Mouse (Mus musculus) layer of hippocampus, postnatal 14 days (tissue): ENCODE measurements around the gene Mfap5. TPM values are rescaled to one million over a fixed set of nuclear protein-coding genes. Genes with fewer than 3 reads are reported as not detected.
"Not testable (repeated sequence)": the region's sequence is repeated elsewhere in the genome, so short reads cannot be mapped to it uniquely, and the experiment has no call there.

Experiments used
- DNase-seq, 2 experiments: peaks; one replicate each; pipeline ENCODE4 v3.0.0; 2021 to 2022; ENCODE audit warnings: low spot score in 2 of 2, mixed read lengths in 1 of 2
- total RNA-seq, 2 experiments: library from RNA; stranded (reverse); gene quantifications; 2 replicates each; pipeline ENCODE4 v1.2.3; 2021

The Mfap5 gene
- total RNA-seq, 2 experiments from 2014 or later: 1.1 to 2.1 TPM

DNA sequence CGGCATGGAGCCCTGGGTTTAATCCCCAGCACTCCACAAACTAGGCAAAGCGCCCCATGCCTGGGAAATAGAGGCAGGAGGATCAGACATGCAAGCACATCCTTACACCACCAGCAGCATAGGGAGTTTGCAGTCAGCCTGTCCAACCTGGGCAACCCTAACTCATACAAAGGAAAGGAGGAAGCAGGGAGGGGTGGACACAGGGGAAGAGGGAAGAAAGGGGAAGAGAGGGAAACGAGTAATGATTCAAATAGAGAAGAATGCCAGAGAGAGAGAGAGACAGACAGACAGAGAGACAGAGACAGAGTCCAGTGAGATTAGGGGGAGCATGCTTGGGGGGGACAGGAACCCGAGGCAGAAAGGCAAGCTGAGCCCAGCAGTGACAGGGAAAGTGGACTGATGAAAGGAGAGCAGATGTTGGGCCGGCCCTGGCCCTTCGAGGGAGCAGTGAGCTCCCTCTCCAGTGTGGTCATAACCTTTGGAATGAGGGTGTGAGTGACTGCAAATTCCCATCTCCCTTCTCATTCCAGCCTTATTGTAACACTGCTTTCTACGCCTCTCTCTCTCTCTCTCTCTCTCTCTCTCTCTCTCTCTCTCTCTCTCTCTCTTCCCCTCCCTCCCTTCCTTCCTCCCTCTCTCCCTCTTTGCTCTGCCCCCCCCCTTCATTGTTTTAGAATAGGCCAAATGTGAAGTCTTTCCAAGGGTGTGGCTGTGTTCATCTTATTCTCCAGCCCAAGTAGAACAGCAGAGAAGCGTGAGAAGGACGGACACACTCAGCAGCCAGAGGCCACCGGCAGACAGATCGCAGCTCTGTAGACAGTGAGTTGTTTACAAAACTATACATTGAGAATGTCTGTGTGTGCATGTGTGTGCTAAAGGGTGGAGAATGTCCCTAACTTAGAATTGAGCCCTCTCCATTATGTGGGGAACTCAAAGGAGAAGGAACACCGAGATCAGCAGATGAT, 7.6 kb downstream of the Mfap5 start:
- DNase-seq: no peak

DNA sequence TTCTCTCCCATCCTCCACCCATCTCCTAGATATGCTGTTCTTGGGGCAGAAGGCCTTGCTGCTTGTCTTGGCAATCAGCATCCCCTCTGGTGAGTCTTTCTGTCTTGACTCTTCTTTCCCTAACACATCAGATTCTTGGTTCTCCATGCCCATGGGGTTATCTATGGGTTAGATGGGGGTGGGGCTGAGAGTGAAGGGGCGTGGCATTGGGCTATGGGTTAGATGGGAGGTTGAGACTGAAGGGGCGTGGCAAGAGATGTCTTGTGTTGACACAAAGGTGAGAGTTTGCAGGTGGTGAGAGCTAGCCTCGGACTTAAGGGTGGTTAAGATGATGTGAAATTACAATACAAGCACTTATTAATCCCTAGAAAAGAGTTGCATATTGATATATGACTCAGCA, 8.7 kb downstream of the Mfap5 start:
- no peak for DNase-seq

DNA sequence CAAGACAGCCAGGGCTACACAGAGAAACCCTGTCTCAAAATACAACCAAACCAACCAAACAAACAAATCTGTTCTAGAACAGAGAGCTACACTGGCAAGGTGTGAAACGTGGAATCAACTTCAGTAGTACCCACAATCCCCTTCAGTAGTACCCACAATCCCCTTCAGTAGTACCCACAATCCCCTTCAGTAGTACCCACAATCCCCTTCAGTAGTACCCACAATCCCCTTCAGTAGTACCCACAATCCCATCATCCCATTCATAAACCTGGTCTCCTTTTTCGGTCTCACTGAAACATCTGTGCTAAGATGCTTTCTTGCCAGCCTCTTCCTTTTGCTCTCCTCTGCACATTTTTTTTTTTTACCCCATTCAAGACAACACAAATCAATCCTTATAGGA, 10.1 kb downstream of the Mfap5 start:
- DNase-seq: not testable (repeated sequence)

DNA sequence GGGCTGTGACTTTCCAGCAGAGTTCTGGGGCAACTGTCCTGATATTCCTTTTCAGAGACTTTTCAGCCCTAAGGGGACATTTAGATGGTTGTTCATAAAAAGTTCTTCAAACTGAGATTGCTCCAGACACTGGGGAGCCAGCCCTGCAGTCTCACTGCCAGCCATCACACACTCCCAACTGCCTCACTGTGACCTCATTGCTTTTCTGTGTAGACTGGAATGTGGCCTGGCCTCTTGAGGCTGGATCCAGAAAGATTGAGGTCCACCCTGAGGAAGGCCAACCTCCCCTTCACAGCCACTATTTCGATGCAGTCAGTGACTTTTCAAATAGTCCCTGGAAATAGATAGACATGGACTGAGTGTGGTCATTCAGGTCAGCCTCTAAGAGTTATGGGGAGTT, 12.0 kb downstream of the Mfap5 start:
- DNase-seq: no peak

DNA sequence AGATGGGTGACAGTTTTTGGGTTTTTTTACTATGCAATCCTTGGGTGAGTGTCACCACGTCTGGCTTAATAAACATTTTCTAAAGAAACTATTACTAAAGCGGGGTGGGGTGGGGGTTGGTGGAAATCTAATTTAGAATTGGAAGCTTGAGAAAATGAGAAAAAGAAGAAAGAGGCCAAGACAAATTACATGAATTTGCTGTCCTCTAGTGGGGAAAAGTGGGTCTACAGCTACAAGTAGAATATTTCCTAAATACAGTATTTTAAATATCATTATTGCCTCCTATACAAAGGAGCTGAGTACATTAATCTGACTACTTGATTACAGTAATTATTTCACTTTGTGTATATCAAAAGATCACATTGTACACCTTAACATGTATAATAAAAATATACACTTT, 13.7 kb downstream of the Mfap5 start:
- DNase-seq: peak in 1 of 2 experiments; percentile 50

DNA sequence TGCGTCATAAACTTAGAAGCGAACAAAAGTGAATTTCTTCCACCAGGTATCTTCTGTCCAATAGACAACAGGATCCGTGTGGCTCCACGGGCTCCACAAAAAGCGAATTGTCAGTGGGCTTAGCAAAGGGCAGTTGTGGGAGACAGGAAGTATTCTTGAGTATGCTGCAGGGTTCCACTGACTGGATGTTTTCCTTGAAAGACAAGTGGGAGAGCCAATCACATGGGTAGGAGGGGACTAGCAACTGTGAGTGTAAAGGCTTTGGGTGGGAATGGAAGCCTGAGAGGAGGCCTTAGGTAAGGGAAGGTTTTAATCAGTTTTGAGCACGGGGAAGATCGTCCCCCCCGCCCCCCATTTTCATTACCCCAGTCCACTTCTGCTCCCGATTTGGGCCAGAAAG, 16.9 kb downstream of the Mfap5 start:
- DNase-seq: peak in 1 of 2 experiments; percentile 30

DNA sequence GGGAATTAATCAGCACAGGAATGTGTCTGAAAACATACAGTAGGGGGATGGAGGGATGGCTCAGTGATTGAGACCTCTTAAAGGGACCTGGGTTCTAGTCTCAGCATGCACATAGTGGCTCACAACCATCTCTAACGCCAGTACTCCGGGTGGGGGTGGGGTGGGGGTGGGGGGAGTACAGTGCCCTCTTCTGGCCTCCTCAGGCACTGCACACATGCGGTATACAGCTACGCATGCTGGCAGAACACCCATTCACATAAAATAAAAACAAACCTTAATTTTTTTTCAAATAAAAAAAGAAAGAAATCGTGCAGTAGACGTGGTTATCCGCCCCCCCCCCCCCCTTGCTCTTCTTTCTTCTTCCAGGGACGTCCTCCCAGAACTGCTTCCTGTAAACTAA, 17.6 kb downstream of the Mfap5 start:
- no peak for DNase-seq

DNA sequence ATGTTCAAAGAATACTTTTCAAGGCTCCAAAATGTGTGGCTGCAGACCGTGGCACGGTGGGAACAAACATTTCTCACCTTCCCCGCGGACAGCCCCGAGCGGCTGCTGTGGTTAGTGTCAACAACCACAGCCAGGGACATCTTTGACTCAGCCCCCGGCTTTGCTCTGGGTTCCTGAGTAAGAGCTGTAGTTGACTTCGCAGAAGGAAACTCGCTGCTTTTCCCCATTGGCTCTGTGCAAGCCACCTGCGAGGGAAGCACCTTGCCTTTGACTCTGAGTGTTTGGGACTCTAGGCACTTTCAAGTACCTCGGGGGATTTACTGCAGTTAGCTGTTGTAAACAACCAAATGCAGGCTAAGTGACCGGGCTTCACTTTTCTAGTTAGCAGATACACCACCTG, 22.0 kb downstream of the Mfap5 start:
- DNase-seq: no peak

DNA sequence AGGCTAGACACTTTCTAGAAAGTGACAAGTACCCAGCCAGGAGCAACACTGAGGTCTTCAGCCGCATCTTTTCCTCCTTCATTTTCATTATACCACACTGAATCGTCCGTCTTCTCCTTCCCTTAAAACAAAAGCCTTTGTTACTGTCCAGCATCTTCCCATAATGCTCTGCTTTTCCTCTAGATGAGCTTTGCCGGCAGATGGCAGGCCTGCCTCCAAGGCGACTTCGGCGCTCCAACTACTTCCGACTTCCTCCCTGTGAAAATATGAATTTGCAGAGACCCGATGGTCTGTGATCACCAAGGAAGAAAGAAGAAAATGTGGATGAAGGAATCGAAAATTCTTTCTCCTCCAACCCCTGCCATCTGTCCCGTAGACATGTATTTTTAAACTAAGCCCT, 22.5 kb downstream of the Mfap5 start:
- DNase-seq: no peak

DNA sequence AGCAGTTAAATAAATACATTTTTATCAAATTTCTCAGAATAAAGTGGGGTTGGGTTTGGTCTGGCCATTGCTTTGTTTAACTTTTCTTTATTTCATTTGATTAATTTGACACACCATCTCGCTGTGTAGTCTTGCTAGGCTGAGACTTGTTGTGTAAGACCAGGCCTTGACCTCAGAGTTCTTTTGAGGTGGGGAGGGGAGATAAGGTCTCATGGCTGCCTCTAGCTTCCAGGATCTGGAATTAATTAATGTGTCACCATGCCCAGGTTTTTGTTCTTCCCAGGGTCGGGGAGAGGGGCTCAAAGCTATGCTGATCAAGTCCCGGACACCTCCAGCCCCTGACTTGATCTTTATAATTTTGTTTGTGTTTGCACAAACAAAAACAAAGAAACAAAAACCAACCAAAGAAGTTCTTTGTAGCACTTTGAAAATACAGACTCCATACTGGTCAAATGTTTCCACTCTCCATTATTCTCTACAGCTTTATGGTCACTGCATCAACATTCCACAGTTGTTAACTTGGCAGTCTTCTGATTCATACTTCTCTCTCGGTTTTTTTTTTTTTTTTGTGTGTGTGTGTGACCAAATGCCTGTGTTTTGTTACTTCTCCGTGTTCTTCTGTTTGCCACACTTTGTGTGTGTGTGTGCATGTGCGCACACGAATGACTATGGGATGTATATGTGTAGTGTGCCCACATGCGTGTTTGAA, 26.0 kb downstream of the Mfap5 start:
- no peak for DNase-seq

DNA sequence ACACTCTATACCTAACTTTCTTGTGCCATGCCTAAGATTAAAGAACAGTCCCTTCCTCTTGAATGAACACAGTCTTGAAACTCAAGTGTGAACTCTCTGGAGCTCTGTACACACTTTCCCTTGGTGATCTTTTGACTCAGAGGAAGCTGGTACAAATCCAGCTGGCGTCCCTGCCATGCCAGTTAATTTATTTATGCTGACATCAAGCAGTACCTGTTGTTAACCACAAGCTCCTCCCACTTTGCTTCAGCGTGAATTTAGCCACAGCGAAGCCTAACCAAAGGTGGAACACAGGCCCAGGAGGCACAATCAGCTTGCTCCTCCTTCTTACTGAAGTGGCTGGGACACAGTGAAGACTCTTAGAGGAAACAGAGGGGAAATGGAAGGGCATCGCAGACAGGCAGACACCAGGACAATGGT, 27.2 kb downstream of the Mfap5 start:
- DNase-seq: no peak

DNA sequence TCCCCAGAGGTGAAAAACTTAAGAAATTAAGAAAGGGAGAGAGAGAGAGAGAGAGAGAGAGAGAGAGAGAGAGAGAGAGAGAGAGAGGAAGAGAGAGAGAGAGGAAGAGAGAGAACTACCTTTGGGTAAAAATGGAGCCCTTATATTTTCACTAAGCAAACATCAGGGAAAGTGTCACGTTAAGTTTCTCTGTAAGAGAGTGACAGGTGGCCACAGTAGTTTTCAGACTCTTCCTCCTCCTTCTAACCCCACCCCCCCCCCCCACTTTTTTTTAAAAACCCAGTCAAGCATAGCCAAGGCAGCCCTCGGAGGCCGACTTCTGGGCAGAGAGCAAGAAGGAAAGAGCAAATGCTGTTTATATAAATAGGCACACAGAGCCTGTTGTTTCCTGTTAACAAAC, 28.4 kb downstream of the Mfap5 start:
- DNase-seq: no peak

DNA sequence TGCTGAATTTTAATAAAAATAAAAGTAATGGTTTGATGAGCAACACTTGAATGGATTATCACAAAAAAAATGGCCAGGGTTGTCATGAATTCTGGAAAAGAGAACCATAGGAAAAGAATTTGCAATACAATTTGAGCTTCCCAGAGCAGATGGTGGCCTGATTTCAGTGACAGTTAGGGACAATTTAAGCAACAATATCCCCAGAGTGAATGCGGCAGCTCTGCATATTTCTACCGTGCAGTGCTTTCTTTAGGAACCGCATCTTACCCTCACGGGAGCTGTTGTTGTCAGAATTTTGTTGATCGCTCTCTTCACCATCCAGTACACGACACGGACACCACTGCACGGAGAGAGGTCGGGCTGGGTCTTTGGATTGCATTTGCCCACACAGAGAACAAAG, 33.9 kb downstream of the Mfap5 start:
- DNase-seq: no peak

DNA sequence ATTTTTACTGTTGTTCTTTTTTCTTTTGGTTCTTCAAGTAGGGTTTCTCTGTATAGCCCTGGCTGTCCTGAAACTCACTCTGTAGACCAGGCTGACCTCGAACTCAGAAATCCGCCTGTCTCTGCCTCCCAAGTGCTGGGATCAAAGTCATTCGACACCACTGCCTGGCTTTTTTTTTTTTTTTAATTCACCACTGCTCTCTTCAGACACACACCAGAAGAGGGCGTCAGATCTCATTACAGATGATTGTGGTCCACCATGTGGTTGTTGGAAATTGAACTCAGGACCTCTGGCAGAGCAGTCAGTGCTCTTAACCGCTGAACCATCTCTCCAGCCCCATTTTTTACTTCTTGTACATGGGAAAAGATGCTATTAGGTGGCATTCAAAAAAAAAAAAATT, 36.8 kb downstream of the Mfap5 start:
- DNase-seq: not testable (repeated sequence)

DNA sequence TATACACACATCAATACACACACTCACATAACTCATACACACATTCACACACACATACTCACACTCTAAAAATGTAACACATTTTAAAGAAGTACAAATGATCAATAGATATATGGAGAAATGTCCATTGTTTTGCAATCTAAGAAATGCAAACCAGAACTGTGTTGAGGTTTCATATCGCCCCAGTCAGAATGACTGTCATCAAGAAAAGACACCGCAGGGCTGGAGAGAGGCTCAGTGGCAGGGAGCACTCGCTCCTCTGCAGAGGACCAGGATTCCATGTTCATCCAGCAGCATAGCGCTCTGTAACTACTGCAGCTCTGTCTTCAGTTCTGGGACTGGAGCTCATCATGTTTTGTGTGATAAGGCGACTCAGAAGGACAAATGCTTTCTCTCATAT, 37.9 kb downstream of the Mfap5 start:
- no peak for DNase-seq

DNA sequence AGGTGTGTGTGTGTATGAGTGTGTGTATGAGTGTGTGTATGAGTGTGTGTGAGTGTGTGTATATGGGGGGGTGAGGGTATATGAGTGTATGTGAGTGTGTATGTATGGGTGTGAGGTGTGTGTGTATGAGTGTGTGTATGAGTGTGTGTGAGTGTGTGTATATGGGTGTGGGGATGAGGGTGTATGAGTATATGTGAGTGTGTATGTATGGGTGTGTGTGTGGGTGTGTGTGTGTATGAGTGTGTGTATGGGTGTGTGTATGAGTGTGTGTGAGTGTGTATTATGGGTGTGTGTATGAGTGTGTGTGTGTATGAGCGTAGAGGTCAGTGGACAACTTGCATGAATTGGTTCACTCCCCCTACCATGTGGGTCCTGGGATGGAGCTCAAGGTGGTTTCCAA, 39.0 kb downstream of the Mfap5 start:
- no peak for DNase-seq

DNA sequence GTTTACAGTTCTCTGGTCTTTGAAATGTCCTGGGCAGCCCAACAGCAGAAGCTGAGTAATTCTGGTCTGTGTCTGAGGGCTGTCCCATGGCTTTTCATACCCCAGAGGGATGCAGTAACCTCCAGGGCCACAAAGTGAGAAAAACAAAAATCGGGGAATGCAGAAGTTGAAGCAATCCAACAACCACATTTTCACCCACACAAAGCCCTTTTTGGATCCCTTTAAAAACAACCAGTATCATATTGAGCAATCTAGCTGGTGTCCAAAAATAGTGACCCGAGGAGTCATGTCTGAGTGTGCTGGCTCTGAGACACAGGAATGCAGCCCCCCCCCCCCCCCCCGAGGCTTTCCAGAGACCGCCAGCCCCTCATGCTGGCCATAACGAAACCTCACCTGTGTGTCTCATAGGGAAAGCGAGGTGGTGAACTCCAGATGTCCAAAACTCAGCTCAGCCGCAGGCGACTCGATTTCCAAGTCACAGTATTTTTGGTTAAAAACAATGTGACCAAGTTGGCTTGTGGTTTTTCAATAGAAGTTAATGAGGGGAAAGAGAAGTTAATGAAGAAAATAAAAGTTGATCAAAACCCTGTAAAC, 39.7 kb downstream of the Mfap5 start:
- no peak for DNase-seq

DNA sequence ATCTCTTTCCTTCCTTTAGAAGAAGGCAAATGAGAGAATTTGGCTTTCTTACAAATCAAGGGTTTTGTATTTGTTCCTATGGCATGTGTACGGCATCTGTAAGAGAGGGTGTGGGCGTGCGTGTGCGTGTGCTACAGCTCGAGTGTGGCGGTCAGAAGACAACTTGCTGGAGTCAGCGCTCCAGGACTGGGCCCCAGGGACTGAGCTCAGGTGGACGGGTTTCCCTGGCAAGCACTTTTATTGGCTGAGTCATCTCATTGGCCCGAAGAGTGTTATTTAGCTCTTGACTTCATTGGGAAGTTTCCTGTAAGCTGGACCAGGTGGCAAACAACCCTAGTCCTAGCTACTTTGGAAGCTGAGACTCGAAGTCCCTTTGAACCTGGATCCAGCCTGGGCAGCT, 40.3 kb downstream of the Mfap5 start:
- no peak for DNase-seq

DNA sequence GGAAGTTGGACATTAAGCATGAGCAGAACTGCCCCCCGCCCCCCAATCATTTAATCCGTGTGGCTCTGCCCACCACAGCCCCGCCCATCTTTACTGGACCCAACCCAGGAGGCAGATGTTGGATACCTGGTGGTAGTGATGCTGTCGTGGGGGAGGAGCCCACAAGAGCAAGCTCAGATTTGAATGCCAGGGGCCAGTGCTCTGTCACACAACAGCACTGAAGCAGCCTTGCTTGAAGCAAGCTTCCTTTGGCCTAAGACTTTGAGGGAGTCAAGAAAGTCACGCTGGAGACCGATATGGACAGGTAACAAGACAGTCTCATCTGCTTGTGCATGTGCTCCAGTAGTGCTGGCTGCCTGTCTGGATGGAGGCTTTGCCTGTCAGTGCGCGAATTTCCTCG, 48.0 kb downstream of the Mfap5 start, which contains the start of gene Aicda:
Aicda (plus strand) TSS at position 196 of the 400 bp plus-strand sequence.
- no peak for DNase-seq

DNA sequence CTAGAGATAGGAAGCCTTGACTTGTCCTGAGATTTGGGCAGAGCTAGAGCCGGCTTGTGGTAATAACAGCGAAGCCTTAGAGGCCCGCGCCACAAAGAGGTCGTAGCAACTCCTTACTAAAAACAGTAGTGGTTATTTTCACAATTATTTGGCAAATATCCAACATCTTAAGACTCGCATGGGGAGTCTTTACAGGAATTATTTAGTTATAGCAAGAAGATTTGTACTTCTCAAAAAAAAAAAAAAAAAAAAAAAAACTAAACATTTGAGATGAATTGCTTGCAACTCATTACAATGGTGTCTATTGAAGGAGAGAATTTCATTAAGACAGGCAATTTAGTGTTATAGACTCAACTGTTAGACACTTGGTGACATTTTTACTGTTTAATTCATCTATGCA, 48.5 kb downstream of the Mfap5 start:
- no peak for DNase-seq

DNA sequence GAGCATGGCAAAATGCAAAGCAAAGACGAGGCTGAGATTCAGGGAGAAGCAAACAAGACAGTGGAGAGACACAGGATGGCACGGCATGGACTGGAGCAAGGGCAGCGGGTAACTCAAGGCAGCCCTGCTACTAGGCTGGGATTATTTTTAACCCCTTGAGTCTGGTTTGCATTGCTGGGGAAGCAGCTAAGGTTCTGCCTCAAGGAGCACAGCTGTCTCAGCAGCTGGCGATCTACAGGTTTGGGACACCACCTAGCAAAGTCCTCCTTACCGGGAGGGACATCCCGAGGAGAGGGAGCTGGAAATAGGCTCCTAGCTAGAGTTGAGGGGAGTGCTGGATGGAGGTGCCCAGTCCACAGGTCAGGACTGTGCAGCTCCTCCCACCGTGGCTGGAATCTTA, 49.6 kb downstream of the Mfap5 start:
- no peak for DNase-seq

DNA sequence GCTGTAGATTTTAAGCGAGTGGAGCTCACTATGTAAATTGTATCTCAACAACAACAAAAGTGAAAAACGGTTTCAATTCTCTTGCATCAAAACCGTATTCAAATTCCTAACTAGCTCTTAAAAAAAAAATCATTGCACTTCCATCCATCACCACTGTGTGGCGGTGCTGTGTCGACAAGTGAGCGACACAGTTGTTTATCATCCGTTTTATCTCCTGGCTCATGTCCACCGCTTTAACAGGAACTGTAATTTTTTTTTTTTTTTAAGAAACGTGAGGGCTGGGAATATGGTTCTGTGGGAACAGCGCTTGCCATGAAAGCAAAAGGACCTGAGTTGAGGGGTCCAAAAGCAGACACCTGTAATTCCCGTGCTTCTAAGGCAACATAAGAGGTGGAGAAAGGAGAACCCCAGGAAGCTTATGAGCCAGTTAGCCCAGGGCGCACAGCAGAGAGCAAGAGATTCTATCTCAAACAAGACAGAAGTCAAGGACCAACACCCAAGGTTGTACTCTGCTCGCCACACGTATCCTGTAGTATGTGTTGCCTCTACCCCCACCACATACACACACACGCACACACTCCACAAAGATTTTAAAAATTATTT, 51.4 kb downstream of the Mfap5 start:
- peak; percentile 76 to 88 for DNase-seq
